Mouse (Mus musculus) hindbrain, embryonic 15.5 days (tissue): ENCODE measurements around the gene Ptprn2. TPM values are rescaled to one million over a fixed set of nuclear protein-coding genes. Genes with fewer than 3 reads are reported as not detected.
A peak's percentile ranks its signal among the peaks of the same experiment; 100 is the strongest.

ENCODE experiments used
- ATAC-seq: fragments of 200-750 bp; cut with Nextera tagmentation; 2 replicates; pipeline ENCODE4 v1.8.0; 2017; ENCODE audit warnings: low read depth, moderate number of reproducible peaks, moderate TSS enrichment; ENCODE audit not compliant: low FRiP score
- H3K27ac ChIP-seq: fragments of 300-500 bp; sonication (generic); replicated peaks from 2 replicates; pipeline ENCODE4 v1.5.1; 2015; ENCODE audit warnings: mild to moderate bottlenecking, inconsistent platforms
- H3K27me3 ChIP-seq: fragments of 300-500 bp; sonication (generic); 2 replicates; pipeline ENCODE4 v1.6.1; 2015; ENCODE audit warnings: control low read depth, inconsistent platforms
- H3K36me3 ChIP-seq: fragments of 300-500 bp; sonication (generic); 2 replicates; pipeline ENCODE4 v1.6.1; 2015; ENCODE audit warnings: control low read depth, inconsistent platforms
- H3K4me1 ChIP-seq: fragments of 300-500 bp; sonication (generic); replicated peaks from 2 replicates; pipeline ENCODE4 v1.6.1; 2015; ENCODE audit warnings: control low read depth, inconsistent platforms
- H3K4me2 ChIP-seq: fragments of 300-500 bp; sonication (generic); 2 replicates; pipeline ENCODE4 v1.6.1; 2015; ENCODE audit warnings: moderate library complexity, mild to moderate bottlenecking, inconsistent platforms
- H3K4me3 ChIP-seq: fragments of 300-500 bp; sonication (generic); 2 replicates; pipeline ENCODE4 v1.5.1; 2015; ENCODE audit warnings: mild to moderate bottlenecking, inconsistent platforms
- H3K9ac ChIP-seq: fragments of 300-500 bp; sonication (generic); 2 replicates; pipeline ENCODE4 v1.6.1; 2015; ENCODE audit warnings: inconsistent platforms
- H3K9me3 ChIP-seq: fragments of 300-500 bp; sonication (generic); 2 replicates; pipeline ENCODE4 v1.6.1; 2016; ENCODE audit warnings: control low read depth, inconsistent platforms
- WGBS: fragments of 180-500 bp; shearing (Covaris S2); methylation state at CpG from one replicate; pipeline ENCODE4 v1.1.7; 2015; 5-methylcytosine and 5-hydroxymethylcytosine counted together
- polyA plus RNA-seq: library from polyadenylated mRNA; unstranded; fragments of >200 nt; fragmentation: Nextera tagmentation; extraction: Ambion mirVana; gene quantifications from 2 replicates; pipeline ENCODE4 v1.2.1, GENCODE M21; 2015

Gene Ptprn2
- polyA plus RNA-seq, 1 experiment from 2014 or later: 14.7 TPM

DNA sequence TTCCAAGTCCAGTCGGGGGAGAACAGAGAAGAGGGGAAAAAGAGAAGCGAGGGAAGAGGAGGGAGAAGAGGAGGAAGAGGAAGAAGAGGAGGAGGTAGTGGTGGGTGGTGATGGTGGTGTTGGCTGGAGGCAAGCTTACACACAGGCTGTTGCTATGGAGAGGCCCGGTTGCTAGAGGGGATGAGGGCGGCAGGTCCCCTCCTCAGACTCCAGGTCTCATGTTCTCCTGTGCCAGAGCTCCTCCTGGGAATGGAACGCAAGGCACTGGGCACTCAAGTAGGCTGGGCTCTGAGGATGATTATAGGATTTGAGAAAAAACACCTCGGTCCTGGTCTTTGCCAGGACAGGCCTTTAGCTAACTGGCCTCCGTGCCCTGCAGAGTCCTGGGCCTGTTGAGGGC lies 666.1 kb downstream of the Ptprn2 start:
- H3K4me2 ChIP-seq: peak overlapping the region; percentile 90
- 13% methylated on average over 7 of the region's 7 CpGs for WGBS
- no peak overlapping the region for H3K9ac ChIP-seq
- H3K4me1 ChIP-seq: peaks cover 52% of the 10 kb centered on the region
- H3K36me3 ChIP-seq: no peaks in the 10 kb centered on the region
- no peaks in the 10 kb centered on the region for H3K9me3 ChIP-seq
- 0 out of 2 replicates have a peak overlapping the region, but pooled peaks have one; percentile 8 for H3K27ac ChIP-seq
- H3K4me3 ChIP-seq: no peak overlapping the region
- no peak for ATAC-seq
- peaks cover 29% of the 10 kb centered on the region for H3K27me3 ChIP-seq

DNA sequence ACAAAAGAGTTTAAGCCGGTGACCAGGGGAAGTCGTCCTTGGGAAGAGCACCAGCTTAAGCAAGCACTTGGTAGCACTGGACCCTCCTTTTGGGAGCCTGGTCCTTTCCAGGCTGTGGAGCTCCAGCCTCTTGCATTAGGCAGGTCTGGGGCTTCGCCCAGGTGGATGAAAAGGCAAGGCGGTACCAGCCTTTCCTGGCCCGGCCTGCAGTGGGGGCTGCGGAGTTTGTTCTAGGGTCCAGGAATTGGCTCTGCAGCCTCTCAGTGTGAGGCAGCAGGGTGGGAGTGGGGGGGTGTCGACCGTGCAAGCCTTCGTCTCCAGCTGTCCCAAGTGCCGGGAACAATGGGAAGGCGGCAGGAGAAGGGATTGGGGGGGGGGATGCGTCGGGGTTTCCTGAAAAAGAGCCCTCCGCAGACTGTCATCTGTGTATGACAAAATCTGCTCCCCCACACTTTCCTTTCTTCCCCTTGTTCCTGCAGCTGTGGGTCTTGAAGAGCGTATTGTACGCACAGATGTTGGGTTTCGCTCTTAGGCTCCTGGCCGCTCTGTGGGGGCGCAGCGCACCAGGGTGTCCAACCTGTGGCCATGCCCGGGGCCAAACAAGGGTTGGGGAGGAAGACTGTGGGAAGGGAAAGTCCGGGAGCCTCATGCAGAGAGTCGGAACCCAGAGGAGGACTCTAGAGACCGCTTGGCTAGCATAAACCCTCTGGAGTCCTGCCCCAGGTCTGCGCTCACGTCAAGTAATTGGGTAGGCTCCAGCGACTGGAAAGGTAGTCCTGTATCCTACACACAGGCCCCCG lies 667.0 kb downstream of the Ptprn2 start:
- WGBS: 9% methylated on average over 28 of the region's 28 CpGs
- peaks cover 29% of the 10 kb centered on the region for H3K27me3 ChIP-seq
- H3K4me1 ChIP-seq: peaks cover 53% of the 10 kb centered on the region
- no peak for ATAC-seq
- H3K4me3 ChIP-seq: peak overlapping the region; percentile 74; the same call in 1 of the 2 replicates
- H3K9me3 ChIP-seq: no peaks in the 10 kb centered on the region
- no peak overlapping the region for H3K9ac ChIP-seq
- H3K4me2 ChIP-seq: peak overlapping the region; percentile 90
- H3K36me3 ChIP-seq: no peaks in the 10 kb centered on the region
- H3K27ac ChIP-seq: peak overlapping the region; percentile 90

DNA sequence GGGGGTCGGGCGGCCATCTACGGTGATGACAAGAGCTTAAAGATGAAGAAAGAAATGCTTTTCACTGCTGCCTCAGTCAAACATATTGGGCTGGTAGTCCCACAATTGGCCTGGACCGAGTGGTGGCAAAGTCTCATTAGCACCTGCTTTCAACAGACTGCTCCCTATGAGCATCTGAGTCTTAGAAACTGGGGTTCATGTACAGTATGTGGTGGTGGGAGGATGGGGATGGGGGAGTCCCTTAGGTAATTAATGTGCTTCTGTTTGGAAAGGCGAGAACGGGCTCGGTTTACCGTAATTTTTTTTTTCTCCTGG lies 667.6 kb downstream of the Ptprn2 start:
- H3K4me1 ChIP-seq: peaks cover 58% of the 10 kb centered on the region
- H3K4me2 ChIP-seq: peak overlapping the region; percentile 90
- peak overlapping the region; percentile 90; the same call in 1 of the 2 replicates for H3K27ac ChIP-seq
- H3K9me3 ChIP-seq: no peaks in the 10 kb centered on the region
- H3K27me3 ChIP-seq: peaks cover 31% of the 10 kb centered on the region
- ATAC-seq: no peak
- no peaks in the 10 kb centered on the region for H3K36me3 ChIP-seq
- H3K9ac ChIP-seq: no peak overlapping the region
- WGBS: 0% methylated on average over 8 of the region's 8 CpGs
- peak overlapping the region; percentile 74 for H3K4me3 ChIP-seq

DNA sequence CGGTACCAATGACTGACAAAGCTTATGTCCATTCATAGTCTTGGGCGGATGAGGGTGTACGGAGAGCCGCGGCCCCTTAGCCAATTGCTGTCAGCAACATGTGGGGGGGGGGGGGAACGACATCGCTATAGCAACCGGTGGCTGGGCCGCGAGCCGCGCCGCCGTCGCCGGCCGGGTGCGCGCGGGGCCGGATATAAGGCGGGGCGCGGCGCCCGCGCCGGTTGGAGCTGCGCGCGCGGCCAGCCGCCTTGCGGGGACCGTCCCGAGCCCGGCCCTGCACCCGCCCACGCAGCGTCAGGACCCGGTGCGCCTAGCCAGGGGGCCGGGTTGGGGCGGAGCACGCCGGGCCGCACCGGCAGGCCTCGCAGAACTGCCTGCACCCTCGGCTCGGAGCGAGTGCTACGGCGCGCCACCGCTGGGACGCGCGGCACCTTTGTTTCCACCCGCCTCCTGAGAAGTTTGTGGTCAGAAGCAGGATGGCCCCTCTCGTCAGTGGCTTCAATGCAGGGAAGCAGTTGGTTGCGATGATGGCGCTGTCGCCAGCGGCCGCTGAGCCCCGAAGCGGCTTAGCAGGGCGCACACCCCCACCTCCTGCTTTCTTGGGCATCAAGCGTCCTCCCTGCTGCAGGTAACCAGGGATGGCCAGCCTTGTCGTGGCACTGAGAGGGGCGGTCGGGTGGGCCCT lies 668.3 kb downstream of the Ptprn2 start:
- ATAC-seq: peak; percentile 79
- H3K9ac ChIP-seq: peak overlapping the region; percentile 80
- peak overlapping the region; percentile 90 for H3K27ac ChIP-seq
- no peaks in the 10 kb centered on the region for H3K9me3 ChIP-seq
- under 1% methylated on average over 73 of the region's 73 CpGs for WGBS
- H3K4me1 ChIP-seq: peaks cover 64% of the 10 kb centered on the region
- peak overlapping the region; percentile 90 for H3K4me2 ChIP-seq
- no peaks in the 10 kb centered on the region for H3K36me3 ChIP-seq
- H3K4me3 ChIP-seq: peak overlapping the region; percentile 74
- H3K27me3 ChIP-seq: peaks cover 31% of the 10 kb centered on the region

DNA sequence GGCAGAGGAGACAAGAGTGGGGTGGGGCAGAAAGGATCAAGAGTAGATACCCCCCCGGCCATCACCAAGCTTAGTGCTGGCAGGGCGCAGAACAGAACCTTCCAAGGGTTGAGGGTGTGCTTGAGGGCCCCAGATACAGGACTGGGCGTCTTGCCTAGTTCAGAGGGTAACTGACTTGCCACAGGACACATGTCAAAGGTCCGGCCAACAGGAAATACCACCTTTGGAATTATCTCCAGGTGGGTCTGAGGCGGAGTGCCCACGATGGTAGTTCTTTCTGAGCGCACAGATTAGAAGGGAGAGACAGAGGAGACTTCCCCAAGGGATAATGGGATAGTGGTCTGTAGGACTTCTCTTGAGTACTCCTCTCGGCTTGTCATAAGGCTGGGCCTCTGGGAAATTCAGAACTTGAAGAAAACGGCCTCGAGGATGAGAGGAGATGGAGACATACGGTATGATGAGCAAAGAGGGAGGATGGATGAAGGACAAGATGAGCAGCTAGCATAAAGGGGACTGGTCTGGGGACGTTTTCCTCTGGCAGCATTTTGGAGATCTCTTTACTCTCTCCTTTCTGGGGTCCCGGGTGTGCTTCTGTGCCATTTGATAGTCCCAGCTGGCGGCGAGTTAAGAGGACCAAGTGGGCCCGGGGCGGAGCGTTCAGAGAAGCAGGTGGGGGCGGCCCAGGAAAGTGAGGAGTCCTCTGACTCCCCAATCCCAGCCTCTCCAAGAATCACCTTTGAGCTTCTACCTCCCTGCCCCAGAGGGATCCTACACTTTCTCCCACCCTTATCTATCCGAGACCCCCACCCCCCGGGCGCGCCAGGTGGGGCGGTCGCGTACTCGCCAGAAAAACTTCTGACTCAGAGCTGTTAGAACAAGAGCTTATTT lies 669.1 kb downstream of the Ptprn2 start:
- H3K36me3 ChIP-seq: no peaks in the 10 kb centered on the region
- H3K9ac ChIP-seq: peak overlapping the region; percentile 80
- H3K4me2 ChIP-seq: peak overlapping the region; percentile 90
- peaks cover 72% of the 10 kb centered on the region for H3K4me1 ChIP-seq
- ATAC-seq: no peak
- H3K27ac ChIP-seq: peak overlapping the region; percentile 90
- H3K27me3 ChIP-seq: peaks cover 31% of the 10 kb centered on the region
- 1% methylated on average over 27 of the region's 27 CpGs for WGBS
- no peaks in the 10 kb centered on the region for H3K9me3 ChIP-seq
- H3K4me3 ChIP-seq: peak overlapping the region; percentile 74

DNA sequence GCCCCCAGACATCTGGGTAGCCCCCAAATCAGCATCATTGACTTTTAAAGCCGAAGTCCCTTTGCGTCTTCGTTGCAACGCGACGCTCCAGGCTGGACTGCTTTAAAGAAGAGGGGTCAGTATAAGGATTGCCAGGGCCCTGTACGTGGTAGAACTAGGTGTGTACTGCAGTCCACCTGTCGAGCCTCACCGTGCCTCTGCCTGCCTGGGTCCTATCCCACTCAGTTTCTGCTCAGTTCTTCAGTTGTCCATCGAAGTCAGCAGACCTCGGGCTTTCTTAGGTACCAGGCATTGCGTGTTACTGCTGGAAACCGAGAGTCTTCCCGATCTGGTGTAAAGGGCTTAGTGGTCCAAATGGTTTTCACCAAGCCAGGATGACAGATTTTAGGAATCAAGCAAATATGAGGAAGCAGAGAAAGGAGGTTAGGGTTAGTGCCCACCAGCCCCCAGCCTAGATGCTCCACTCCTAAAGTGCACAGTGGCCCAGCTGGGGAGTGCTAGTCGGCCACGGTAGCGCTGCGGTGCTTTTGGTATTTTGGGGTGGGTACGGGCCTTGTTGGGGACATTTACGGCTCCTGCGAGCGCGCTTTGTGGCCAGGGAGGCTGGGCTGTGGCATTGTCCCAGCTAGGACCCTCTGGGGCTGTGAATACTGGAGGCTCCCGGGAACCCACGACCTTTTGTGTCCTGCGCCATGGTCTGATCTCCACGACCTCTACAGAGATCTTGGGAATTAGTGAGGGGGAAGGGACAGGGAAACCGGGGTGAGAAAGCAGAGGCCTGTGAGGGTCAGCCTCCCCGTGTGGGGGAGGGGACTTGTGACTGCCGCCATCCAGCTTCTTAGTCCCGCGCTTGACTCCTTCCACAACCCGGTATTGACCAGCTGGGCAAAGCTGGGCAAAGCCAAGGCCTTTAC lies 670.0 kb downstream of the Ptprn2 start:
- H3K9me3 ChIP-seq: no peaks in the 10 kb centered on the region
- peak overlapping the region; percentile 74 for H3K4me3 ChIP-seq
- no peak for ATAC-seq
- 2% methylated on average over 33 of the region's 33 CpGs for WGBS
- peaks cover 25% of the 10 kb centered on the region for H3K27me3 ChIP-seq
- peak overlapping the region; percentile 90 for H3K4me2 ChIP-seq
- peaks cover 80% of the 10 kb centered on the region for H3K4me1 ChIP-seq
- H3K9ac ChIP-seq: peak overlapping the region; percentile 80
- H3K36me3 ChIP-seq: no peaks in the 10 kb centered on the region
- peak overlapping the region; percentile 90 for H3K27ac ChIP-seq

DNA sequence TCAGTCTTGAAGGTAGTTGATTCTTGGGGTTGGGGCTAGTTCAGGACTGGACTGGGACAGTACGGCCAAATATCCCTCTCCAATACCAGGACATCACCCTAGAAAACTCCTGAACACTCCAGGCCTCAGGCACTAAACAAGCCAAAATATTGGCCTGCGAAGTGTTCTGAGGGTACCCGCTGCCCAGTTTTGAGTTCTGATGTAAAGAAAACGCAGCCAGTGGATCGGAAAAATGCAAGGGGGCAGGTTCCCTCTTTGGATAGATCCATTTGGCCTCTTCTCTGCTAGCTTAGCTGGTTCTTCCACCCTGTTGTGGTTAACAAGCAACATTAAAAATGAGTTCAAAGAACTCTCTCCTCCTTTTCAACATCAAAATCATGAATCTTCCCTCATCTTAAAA lies 670.7 kb downstream of the Ptprn2 start:
- no peak for ATAC-seq
- WGBS: 24% methylated on average over 5 of the region's 5 CpGs
- H3K9ac ChIP-seq: peak overlapping the region; percentile 80
- peaks cover 19% of the 10 kb centered on the region for H3K27me3 ChIP-seq
- no peaks in the 10 kb centered on the region for H3K36me3 ChIP-seq
- H3K4me1 ChIP-seq: peaks cover 80% of the 10 kb centered on the region
- H3K9me3 ChIP-seq: no peaks in the 10 kb centered on the region
- H3K4me3 ChIP-seq: peak overlapping the region; percentile 74
- peak overlapping the region; percentile 90 for H3K27ac ChIP-seq
- H3K4me2 ChIP-seq: peak overlapping the region; percentile 90

DNA sequence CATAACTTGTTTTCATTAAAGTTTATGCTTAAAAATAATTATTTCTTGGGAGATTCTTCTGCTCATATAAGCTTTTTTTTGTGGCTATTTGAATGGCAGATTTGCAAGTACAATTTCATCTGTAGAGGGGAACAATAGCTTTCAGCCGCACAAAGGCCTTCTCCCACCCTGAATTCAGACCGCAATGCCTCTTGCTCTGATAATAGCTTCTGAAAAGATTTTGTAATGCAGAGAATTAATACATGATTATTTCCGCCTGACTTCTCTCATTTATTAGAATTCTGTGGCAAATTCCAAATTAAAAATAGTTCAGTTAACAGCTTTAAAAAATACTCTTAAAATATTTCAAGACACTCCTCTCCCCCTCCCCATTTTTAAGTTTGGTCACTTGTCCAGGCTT lies 671.3 kb downstream of the Ptprn2 start:
- Histone ChIP-seq H3K27me3 (peaks cover 15% of the 10 kb centered on the region), H3K36me3 (peaks cover 2% of the 10 kb centered on the region; the same call in 1 of the 2 replicates), H3K4me1 (peaks cover 80% of the 10 kb centered on the region), H3K4me3 (peak overlapping the region; percentile 22; the same call in 1 of the 2 replicates), H3K27ac (no peak overlapping the region), H3K4me2 (peak overlapping the region; percentile 90), H3K9ac (no peak overlapping the region), H3K9me3 (no peaks in the 10 kb centered on the region)
- 33% methylated on average over 3 of the region's 3 CpGs for WGBS
- ATAC-seq: no peak

DNA sequence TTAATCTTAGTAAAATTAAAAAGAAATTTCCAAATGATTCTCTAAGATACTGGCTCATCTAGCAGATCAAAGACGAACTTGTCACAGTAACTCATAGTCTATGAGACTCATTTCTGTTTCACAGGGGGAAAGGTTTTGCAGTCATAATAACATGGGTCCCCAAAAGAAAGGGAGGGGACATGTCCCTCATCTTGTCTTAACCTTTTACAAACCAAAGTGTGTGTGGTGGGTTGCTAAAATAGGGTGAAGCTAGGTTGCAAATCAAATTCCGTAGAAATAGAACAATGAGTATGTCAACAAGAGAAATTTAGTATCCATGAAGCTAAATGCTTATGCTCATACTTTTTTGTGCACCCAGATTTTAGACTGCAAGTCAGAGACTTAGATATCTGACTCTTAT lies 671.7 kb downstream of the Ptprn2 start:
- H3K4me1 ChIP-seq: peaks cover 79% of the 10 kb centered on the region
- no peaks in the 10 kb centered on the region for H3K9me3 ChIP-seq
- WGBS: 42% methylated on average over 2 of the region's 2 CpGs
- peaks cover 10% of the 10 kb centered on the region for H3K27me3 ChIP-seq
- H3K4me2 ChIP-seq: peak overlapping the region; percentile 90
- ATAC-seq: no peak
- H3K27ac ChIP-seq: peak overlapping the region; percentile 16; the same call in 1 of the 2 replicates
- H3K9ac ChIP-seq: 0 out of 2 replicates have a peak overlapping the region, but pooled peaks have one; percentile 25
- peak overlapping the region; percentile 20; the same call in 1 of the 2 replicates for H3K4me3 ChIP-seq
- H3K36me3 ChIP-seq: peaks cover 6% of the 10 kb centered on the region; the same call in 1 of the 2 replicates

DNA sequence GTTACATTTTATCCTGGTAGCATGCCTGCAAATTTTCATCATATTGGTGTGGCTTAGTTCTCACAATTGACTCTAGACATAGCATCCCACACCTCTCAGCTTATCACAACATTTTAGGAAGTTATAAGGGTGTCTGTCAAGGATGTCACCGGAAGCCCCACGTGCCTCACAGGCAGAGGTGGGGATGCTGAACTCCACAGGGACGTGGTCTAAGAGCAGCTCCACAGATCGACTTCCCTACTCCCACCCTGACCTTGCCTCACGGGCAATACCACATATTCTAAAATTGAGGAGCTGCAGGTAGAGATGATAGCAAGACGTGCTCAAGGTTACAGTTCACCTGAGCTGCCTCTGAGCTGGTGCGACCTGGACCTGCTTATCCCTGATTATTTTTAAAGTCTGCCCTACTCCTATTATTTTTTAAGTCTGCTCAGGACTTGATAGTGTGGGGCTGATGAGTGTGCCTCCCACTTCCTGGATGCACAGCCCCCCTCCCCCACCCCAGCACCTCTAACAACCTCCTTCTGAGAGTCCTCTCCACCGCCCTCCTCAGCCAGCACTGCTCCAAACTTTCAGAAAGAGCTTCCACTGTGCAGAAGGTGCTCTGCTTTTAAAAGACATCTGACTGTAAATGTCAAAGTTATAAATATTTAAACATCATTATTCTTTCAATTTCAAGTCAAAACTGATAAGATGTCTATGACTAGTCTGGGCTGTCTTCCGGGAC lies 672.3 kb downstream of the Ptprn2 start:
- ATAC-seq: no peak
- Histone ChIP-seq H3K9me3 (no peaks in the 10 kb centered on the region), H3K4me3 (peak overlapping the region; percentile 20), H3K4me1 (peaks cover 74% of the 10 kb centered on the region), H3K4me2 (peak overlapping the region; percentile 90), H3K27ac (peak overlapping the region; percentile 16; the same call in 1 of the 2 replicates), H3K36me3 (peaks cover 6% of the 10 kb centered on the region; the same call in 1 of the 2 replicates), H3K27me3 (peaks cover 7% of the 10 kb centered on the region; the same call in 1 of the 2 replicates), H3K9ac (0 out of 2 replicates have a peak overlapping the region, but pooled peaks have one; percentile 25)
- 27% methylated on average over 9 of the region's 9 CpGs for WGBS
